Mouse (Mus musculus): ENCODE measurements around the gene Adra1d.

DNA sequence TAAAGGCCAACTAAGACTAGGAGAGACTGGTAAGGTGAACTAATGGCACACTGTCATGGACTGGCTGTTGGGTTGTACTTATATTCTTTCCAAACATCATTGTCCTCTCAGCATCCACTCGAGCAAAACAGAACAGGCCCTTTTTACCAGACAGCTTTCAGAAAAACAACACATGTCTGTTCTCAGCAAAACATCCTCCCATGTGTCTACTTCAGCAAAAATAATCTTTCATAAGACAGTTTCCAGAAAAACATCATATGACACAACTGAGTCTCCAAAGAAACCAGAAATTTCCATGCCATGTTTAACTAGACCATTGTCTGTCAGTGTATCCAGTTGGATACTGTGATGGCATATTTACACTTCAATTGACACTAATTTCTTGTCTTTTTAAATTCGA, 25.4 kb upstream of the Adra1d start:
- no peak for TF ChIP-seq CTCF (IDR thresholded peaks at IDR 0.05)
- TF ChIP-seq POLR2A (IDR thresholded peaks at IDR 0.05; ENCODE audit: insufficient read depth, low read depth, low read length) = no peak
